Mouse (Mus musculus): Measurements from ENCODE around the gene Stx6.

DNA sequence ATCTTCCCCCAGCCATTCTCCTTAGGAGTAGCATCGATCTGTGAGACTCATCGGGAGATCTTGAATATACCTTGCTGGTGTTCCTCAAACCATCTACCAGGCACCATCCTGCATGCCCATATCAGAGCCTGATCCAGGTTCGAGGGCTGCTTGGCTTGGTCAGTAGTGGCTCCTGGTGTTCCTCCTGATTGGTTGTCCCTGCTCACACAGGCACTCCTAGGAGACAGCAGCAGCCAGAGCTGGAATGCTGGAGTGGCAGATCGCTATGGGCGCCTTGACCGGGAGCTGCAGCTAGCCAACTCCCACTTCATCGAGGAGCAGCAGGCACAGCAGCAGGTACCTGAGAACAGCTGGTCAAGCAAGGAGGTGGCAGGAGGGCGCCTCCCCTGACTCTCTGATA lies 32.7 kb downstream of the Stx6 start:
- TF ChIP-seq POLR2A (IDR thresholded peaks at IDR 0.05; ENCODE audit: control insufficient read depth, low read depth, low read length) (no peak), CTCF (IDR thresholded peaks at IDR 0.05; ENCODE audit: control insufficient read depth, insufficient read depth, insufficient replicate concordance, low read depth, low read length) (no peak)
